Mouse (Mus musculus): ENCODE results near the gene BC049762.

BC049762 gene

DNA sequence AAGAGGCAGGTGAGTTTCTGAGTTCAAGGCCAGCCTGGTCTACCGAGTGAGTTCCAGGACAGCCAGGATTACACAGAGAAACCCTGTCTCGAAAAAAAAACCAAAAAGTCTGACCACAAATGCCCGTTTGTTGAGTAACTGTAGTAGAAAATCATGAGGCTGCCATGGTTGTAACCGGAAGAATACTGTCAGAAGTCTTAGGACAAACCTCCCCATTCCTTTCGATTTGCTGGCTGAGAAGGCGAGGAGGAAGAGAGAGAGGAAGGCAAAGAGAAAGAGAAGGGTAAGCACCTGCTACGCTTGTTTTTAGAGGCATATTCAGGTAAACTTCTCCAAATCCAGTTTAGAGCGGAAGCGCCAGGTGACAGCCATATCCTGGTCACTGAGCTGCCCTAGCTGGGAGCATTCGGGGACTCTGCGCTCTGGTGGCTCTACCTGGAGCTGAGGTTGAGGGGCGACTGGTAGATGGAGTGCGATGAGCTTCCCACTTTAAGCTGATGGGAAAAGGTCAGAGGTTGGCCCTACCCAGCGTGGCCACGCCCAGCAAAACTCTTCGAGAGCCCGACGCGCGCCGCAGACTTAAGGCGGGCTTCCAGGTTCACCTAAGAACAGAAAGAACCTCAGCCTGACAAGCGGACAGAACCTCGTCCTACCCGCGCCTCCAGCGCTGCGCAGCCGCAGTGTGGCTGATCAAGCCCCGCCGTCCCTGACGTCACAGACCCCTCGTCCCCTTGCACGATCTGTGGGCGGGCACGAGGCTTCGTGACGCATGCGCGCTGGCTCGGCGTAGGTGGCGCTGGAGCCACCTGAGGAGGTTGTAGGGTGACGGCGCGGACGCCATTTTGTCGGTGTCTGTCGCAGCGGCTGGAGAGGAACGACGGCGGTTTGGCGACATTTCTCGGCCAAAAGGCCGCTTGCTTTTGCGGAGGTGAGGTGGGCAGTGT, at the start of gene BC049762:
TSS of gene BC049762 (minus strand) at position 705 of the 944 bp plus-strand sequence.
- peak; percentile 100 for DNase-seq (ENCODE audit: low spot score)

DNA sequence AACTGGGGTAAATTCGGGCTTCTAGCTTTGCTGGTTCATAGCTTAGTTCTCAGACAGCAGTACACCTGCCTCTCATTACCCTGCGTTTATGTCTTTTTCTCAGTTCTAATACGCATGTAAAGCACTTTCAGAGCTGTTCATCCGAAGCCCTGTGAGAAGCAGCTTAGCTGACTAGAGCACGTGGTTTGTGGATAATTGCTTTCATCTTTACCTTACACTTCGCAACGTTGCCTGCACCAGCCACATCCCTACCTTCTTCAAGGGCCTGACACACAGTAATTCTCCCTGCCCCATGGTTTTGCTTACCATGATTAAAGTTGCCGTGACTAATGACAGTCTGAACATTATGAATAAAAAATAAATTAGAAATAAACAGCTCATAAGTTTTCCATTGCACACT, 49.0 kb upstream of the BC049762 start:
- DNase-seq (ENCODE audit: low spot score) = no peak

DNA sequence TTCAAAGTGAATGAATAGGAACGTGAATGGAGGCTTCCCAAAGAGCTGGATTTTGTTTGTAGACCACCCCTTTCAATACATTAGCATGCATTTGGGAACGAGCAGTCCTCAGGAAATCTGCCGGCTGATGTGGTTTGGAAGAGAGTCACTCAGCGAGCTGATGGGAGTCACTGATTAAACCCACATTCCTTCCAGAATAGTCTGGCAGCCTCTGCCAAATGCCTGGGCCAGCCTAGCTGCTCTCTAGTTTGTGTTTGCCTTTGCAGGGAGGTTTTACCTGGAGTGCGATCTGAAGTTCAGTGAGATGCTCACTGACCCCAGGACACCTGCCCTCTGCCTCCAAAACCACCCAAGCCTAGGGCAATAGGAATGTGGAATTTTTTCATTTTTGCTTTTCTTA, 45.5 kb upstream of the BC049762 start:
- DNase-seq (ENCODE audit: low spot score) = no peak

DNA sequence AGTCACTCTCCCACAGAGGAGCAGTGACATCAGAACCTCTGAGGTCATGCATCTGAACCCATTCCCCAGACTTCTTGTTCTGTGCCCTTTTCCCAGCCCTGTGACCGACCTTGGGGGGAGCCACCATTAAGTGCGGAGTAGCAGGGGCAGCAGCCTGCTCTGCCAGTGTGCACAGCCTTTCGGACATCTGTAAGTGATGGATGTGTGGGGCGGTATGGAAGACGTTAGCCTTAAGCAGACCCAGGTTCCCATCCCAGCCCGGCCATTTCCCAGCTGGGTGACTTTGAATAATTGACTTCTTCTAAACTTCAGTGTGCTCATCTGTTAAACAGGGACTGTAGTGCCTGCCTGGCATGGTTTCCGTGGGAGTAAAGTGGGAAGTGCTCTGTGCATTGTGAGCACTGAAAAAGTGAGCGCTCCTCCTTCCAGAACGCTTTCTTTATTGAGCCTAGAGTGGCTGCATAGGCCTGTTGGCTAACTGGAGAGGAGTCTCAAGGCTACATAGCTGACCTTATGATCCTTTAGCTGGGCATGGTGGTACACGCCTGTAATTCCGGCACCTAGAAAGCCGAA, 41.2 kb upstream of the BC049762 start:
- no peak for DNase-seq (ENCODE audit: low spot score)

DNA sequence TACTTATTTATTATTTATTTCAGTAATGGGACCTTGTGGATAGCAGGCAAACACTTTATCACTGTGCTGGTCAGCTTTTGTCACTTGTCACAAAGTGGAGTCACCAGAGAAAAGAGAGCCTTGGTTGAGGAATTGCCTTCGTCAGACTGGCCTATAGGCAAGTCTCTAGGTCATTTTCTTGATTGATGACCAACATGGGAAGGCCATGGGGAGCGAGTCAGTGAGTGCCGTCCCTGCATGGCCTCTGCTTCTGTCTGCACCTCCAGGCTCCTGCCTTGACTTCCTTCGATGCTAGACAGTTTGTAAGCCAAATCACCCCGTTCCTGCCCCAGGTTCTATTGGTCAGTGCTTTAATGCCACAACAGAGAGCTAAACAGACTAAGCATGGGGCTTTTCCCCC, 39.5 kb upstream of the BC049762 start:
- no peak for DNase-seq (ENCODE audit: low spot score)

DNA sequence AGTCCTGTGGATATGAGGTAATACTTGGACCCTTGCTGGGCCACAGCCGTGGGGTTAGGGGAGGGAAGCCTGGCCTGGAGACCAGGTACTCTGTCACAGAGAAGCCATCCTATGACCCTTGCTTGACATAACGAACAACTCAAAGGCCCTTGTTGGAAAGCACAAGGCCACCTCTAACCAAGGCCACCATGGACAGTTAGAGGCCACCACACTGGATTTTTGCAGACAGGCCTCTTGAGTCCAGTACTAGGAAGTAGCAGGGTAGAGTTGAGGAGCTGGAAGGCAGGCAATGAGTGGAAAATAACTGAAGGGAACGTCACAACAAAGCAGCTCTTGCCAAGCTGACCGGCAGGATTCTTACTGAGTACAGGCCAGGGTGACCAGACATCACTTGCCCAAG, 35.8 kb upstream of the BC049762 start:
- no peak for DNase-seq (ENCODE audit: low spot score)

DNA sequence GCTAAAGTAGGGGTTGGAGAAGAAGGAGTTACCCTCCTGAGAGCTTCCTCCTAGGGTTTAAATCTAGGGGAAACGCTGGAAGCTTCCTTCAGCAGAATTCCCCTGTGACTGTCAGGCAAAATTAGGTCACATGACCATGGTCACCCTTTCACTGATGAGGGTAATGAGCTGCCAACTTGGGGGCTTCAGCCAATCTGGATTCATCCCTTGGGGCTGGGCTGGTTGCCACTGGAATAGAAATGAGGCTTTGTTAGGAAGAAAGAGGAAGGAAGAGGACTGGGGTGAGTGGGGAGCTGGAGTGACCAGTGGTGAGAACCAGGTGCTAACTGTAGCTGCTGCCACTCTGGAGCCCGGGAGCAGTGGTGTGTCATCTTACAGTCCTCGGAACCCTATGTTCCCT, 32.9 kb upstream of the BC049762 start:
- DNase-seq (ENCODE audit: low spot score) = no peak

DNA sequence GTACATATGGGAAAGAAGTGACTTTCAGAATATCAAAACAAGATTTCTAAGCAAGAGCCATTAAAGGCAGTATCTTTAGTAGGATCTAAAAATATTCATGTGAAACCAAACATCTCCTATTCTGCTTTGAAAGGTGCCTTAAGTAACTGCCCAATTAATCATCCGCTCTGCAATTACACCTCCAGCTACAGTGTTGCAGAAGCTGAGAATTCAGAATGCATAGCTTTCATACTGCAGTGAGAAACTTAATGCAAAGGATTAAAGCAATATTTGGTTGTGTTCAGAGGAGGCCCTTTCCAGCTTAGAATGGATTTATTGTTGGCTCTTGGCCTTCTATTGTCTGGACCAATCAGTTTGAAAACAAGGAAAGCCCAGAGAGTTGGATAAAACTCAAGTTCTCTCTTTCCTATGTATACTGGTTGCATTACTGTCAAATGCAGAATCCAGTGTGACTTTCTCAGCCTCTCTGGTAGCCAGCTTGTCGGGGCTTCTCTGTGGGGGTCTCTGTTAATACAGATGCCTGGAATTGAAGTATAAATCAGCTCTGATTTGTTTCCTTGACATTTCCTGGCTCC, 31.2 kb upstream of the BC049762 start:
- DNase-seq (ENCODE audit: low spot score) = no peak

DNA sequence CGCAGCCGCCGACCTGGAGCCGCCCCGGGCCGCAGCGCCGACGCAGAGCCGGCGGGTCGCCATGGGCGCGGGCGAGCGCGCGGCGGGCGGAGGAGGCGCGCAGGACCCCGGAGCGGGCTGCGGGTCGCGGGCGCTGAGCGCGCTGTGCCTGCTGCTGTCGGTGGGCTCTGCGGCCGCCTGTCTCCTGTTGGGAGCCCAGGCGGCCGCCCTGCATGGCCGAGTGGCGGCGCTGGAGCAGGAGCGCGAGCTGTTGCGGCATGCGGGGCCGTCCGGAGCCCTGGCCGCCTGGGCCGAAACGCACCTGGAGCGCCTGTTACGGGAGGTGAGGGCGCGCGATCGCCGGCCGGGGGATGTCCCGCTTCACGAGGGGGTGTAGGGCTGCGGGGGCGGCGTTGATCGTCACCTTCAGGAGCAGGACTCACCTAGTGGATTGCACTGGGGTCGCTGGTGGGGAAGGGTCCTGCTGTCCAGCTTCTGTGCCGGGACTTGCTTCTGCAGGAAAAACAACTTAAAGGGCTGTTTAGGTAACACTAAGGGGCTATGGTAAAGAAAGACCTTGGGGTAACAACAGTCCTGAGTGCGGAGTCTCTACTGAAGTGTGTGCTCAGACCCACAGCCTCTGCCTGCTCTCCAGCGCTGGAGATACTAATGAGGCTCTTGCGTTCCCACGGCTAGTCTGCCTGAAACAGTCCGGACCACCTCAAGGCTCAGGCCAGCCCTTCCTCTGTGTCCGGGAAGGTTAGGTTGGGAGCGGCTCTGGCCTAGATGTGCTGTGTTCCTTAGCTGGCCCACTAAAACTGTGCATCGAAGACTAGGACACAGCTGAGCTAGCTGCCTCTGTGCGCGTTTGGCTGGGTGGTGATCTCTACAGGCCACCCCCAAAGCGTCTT, 27.5 kb upstream of the BC049762 start:
- no peak for DNase-seq (ENCODE audit: low spot score)

DNA sequence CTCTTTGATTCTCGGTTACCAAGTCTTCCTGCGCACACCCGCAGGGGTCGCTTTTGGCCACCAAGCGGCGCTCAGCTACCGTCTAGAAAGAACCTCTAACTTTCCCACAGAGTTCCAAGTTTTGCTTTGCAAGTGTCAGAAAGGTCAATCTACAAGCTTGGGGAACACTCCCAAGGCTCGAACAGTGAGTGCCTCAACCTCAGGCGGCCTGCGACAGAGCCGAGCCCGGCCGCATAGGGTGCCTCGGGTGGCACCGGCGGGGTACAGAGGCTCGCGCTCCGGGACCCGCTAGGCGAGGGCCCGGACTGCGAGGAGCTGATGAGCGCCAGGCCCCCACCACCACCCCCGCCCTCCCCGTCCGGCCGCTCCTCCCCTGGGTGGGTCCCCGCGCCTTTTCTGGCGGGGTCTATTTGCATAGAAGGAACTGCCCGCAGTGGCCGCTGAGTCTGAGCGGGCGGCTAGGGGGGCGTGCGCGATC, 26.8 kb upstream of the BC049762 start, which contains the start of gene Col23a1:
TSS of gene Col23a1 (plus strand) at position 357 of the 478 bp plus-strand sequence.
- no peak for DNase-seq (ENCODE audit: low spot score)

DNA sequence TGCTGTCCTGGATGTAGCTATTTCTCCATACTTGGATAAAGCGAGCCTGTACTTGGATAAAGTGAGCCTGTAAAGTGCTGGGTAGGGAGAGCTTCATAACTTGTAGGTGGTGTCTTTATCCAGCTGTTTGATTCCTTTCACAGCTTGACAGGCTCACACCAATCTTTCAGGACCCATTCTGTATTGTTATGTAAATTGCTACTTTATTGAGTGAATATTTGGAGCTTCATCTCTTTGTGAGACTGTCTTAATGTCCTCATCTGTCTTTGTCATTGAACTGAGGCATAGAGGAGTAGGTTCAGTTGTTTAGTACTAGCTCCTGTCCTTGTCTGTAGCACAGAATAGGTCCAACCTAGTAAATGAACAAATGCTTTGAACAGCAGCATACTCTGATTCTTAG, 11.6 kb upstream of the BC049762 start:
- DNase-seq (ENCODE audit: low spot score) = no peak

DNA sequence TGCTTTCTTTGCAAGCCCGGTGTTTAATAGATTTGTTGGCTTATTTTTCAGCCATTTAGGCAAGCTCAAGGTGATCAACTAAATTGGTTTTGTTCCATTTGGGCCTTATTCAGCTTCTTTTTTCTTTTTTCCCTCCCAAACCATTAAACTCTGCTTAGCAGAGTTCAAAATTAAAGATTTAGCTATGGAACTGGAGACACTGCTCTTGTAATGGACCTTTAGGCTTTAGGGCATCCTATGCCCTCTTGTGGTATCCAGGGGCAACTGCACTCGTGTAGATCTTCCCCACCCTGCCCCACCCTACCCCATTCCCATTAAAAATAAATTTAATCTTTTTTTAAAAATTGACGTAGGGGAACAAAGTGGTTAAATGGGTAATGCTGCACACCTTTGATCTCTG, 2.5 kb upstream of the BC049762 start:
- no peak for DNase-seq (ENCODE audit: low spot score)

DNA sequence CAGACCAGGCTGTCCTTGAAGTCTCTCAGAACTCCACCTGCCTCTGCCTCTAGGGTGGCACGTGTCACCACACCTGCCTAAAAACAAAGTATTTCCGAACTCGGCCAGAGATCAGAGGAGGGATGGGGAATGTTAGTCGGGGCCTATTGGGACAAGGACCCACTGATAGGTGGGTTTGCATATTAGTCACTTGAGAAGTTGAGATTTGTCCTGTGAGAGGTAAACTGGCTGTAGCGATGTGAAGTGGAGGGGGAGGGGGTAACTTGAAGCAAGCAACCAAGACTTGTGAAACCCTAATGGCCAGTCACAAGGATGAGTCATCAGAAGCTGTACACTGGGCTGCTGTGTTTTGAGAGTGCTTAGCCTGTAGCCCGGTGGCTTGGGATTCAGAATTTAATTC, 1.5 kb upstream of the BC049762 start:
- DNase-seq (ENCODE audit: low spot score) = peak; percentile 31

DNA sequence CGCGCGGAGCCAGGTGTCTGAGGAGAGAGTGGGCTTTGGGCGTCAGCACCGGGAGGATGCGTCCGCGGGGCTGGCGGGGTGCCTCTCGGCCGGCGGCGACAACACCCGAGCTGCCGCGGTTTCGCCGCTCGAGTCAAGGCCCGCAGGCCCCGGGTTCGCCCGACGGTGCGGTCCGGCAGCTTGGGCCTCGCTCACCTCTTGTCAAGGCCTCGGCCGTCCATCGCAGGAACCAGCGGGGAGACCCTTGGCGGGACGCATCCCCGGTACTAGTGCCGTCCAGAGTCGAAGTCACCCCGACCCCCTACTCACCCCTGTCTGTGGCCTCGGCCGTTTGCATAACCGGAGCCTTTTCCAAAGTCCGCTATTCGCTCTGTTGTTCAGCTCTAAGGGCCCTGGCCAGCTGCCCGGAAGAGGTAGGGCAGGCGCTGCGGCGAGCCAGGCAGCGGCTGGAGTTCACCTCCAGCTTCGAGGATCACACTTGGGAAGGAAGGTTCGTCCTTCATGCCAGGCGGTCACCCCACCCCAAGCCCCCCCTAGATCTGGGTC, 513 bp upstream of the BC049762 start:
- no peak for DNase-seq (ENCODE audit: low spot score)

DNA sequence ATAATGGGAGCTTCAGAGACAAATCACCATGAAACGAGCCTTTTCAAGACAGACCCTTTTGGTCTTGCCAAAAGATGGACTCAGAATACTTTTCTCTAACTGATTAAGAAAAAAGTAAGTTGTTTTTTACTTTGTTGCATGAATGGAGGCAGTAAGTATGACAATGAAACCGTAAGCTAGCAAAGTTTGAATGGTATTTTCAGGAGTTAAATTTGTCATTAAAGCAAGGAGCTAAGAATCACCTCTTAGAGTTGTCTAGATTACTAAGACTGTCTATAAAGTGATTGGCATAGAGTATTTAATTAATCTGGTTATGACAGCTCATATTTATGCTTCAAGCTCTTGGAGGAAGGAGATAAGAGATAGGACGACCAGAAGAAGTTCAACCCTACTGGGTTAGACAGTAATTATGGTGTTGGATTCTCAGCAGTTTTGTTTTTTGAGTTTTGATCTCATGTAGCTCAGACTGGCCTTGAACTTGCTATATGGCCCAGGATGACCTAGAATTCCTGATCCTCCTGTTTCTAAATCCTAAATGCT, 1.1 kb downstream of the BC049762 start, which contains the start of gene Clk4:
TSS of gene Clk4 (plus strand) at position 51 of the 540 bp plus-strand sequence.
- DNase-seq (ENCODE audit: low spot score) = no peak

DNA sequence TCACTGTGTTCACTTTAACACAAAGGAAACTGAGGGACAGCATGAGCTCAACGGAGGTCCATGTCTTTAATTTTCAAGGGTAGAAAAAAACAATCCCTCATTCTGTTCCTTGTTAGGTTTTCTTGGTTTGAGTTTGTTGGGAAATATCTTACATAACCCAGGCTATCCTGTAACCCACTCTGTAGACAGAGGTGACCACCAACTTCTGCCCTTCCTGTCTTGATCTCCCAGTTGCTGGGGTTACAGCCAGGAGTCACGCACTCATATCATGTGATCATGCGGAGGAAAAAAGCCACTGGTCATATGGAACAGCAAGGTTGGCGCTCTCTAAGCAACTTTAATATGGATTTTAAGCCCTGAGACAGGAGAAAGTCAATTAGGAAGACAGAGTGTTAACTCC, 5.8 kb downstream of the BC049762 start:
- no peak for DNase-seq (ENCODE audit: low spot score)

DNA sequence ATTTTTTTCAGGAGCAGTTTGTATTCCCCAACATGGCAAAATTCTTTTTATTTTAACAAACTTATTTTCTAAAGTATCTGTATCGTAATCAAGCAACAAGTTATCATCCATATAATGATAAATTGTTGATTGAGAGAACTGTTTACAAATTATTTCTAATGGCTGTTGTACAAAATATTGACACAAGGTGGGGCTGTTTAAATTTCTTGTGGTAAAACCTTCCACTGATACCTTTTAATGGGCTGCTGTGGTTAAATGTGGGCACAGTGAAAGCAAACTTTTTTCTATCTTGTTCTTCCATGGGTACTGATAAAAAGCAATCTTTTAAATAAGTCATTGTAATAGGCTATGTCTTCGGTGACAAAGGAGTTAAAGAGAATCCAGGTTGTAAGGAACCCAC, 19.9 kb downstream of the BC049762 start:
- no peak for DNase-seq (ENCODE audit: low spot score)

DNA sequence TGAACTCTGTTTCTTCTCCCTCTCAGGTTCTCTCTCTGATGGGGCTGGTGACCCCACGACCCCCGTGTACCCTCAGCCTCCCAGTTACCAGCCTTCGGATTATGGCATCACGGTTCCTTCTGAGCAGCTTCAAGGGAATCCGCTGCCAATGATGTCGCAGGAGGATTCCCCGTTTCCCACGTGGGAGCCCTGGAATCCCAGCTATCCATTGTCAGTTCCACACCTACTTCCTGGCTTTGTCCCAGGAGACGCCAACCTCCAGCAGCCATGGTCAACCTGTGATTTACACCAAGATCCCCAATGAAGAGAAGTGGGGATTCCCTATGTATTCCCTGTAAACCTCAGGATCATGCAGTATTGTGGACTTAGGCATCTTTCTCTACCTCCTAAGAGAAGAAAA, 28.2 kb downstream of the BC049762 start:
- no peak for DNase-seq (ENCODE audit: low spot score)

DNA sequence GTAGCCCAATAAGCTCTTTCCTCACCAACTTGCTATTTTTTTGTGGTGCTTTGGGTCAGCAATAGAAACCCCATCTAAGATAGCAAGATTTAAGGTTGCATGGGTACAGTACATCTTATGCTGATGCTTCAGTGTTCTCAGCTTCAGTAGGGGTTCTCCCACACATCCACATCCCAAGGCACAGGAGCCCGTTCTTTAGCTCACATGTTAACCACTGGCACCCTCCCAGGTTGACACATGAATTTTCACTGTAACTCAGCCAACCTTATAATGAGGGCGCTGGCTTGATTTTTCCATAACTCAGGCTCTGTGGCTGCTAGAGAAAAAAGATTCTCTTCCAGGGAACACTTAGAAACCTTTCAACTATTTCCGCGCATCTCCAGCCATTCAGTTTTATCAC, 35.7 kb downstream of the BC049762 start:
- no peak for DNase-seq (ENCODE audit: low spot score)

DNA sequence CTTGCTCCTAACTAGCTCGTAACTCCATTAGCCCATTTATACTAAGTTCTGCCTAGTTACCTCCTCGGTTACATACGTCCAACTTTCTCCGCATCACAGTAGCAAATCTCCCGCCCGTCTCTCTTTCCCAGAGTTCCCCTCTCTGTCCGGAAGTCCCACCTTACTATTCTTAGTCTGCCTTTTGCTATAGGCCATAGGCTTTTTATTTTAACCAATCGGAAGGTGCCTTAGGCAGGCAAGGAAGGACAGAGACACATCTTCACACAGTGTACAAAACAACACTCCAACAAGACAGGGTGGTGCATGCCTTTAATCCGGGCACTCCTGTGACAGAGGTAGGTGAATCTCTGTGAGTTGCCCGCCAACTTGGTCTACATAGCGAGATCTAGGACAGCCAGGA, 42.5 kb downstream of the BC049762 start, which contains the start of gene Gm12569:
TSS of gene Gm12569 (plus strand) at position 166 of the 400 bp plus-strand sequence.
- no peak for DNase-seq (ENCODE audit: low spot score)

DNA sequence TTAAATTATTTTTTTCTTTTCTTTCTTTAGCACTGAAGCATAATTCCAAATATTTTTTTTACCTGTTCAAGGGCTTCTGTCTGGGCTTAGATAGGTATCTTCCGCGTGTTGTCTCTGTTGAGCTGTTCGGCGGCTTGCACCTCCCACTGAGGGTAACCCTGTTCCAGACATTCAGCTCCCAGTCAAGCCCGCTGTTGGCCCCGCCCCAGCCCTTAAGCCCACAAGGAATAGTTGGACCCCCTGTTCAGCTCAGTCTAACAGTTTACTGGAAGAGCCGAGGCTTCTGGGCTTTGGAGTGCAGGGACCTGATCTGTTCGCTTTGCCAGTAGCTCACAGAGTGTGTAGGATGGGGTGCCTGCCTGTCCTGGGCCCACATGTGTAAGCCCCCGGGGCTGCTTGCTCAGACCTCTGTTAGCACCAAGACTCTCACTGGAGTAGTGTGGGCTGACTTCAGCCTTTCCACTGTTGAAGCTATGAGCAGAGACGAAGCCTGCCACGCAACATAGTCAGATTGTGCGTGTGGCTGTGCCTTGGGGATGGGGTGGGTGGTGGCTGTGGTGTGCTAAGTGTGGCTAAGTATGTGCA, 43.4 kb downstream of the BC049762 start:
- DNase-seq (ENCODE audit: low spot score) = no peak
